Mouse (Mus musculus): ENCODE results near the gene Pgp.

Pgp gene

DNA sequence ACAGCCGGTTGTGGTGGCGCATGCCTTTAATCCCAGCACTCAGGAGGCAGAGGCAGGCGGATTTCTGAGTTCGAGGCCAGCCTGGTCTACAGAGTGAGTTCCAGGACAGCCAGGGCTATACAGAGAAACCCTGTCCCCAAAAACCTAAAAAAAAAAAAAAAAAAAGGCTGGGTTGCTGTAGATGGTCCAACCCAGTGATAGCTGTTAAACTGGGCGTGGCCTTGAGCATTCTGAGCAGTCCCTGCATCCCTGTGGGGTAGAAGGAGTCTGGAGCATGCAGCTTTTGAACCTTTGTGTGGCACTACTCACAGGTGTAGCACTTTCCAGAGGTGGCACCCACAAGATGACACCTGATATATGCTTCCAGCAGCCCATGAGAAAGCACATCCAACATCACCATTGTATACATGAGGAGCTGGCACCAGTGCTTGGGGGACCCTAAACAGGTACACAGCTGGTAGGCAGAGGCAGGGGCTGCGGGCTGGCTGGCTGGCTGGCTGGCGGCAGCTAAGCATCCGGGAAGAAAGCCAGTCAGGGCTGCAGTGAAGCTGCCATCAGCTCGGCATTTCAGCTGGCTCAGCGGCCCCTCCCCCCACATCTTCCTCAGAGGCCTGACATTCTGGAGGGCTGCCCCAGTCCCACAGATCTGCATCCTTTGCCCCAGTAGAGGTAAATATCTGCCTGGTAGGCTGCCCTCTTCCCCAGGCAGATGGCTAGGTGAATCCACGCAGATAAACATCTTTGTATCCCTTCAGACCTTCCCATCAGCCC lies 15.1 kb downstream of the Pgp start:
- peak in 1 of 2 experiments; percentile 61 for DNase-seq

DNA sequence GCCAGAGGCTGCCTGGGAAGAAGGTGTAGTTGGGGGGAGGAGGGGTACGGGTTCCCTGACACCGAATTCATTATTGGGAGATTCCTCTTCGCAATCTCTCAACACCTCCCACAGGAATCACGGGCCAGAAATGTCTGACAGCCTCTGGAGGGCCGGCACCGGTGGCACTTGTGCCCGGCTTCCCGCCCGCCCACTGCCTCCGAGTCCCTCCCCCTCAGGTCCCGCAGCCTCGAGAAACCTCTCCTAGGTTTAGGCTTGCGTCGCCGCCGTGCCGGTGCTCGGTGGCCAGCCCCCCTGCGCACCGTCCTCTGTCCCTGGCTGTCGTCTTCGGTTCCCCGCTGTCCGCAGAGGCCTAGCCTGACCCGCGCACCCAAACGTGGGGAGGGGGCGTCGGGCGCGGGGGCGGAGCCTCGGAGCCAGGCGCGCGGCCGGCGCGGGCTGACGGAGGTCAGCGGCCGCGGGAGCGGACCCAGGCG lies 18.0 kb downstream of the Pgp start, which contains the start of gene Caskin1:
TSS of gene Caskin1 (plus strand) at position 416 of the 476 bp plus-strand sequence.
- peak; percentile 81 to 83 for DNase-seq

DNA sequence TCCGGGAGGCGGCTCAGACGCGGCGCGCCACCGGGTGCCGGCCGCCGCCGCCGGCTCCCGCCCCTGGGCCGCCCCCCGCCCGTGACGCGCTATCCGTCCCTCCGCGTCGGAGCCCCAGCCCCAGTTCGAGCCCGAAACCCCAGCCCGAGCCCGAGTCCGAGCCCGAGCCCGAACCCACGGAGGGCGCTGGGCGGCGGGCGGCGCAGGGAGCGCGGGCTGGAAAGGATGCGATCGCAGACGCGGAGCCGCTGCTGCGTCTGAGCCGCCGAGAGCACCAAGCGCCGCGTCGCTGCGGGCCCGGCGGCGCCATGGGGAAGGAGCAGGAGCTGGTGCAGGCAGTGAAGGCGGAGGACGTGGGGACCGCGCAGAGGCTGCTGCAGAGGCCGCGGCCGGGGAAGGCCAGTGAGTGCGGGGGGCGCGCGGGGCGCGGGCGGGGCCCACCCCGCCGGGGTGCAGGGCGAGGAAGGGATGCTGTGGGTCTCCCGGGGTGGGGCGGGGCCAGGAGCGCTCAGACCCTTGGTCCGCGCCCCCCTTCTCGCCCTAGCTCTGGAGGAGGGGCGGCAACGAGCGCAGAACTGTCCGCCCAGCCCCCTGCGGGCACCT lies 18.6 kb downstream of the Pgp start:
- DNase-seq, result peak; percentile 71 to 74

DNA sequence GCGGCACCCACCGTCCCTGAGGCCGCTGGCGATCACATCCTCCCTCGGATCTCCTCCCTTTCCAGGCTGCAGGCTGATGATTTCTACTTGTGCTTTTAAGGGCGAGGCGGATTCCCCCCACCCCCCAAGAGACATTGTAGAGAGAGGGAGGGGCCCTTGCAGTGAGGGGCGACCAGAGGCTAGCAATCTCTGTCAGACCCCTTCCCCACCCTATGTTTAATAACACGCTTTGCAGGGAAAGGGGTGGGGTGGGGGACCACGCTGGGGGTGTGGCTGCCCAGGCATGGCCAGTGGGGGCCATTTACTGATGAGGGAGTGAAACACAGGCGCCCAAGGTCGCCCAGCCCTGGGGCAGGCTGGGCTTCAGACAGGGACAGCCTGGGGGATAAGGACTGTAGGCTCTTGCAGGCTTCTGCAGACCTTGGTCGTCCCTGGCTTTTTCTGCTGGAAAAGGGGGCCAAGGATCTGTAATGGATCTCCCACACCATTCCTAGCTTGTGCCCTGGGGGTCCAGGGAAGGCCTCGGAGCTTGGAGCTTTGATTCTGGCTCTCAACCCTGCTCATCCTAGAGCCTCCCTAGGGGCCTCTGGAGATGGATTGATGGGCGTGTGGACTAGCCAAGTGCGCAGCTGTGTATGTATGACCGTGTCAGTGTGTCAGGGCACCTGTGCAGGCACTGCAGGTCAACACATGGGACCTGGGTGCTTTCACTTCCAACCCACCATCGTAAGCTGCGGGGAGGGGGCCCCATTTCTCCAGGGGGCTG lies 19.3 kb downstream of the Pgp start:
- DNase-seq, result peak; percentile 29 to 41

DNA sequence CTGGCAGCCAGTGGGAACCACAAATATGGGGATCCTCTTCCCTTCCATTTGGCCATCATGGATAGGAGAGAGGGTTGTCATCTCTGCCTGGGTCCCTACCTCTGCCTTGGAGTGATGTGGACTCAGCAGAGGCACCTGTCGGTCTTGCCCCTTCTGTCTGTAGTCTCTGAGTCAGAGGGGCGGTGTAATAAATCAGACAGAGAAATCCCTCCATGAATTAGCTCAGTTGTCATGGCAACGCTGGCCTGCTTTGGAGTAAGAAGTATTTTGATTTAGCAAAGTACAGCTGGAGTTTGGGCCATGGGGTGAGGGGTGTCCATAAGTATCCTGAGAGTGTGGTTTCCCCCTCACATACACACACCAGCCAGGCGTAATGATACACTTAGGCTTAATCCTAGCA lies 20.2 kb downstream of the Pgp start:
- peak in 1 of 2 experiments; percentile 6 for DNase-seq

DNA sequence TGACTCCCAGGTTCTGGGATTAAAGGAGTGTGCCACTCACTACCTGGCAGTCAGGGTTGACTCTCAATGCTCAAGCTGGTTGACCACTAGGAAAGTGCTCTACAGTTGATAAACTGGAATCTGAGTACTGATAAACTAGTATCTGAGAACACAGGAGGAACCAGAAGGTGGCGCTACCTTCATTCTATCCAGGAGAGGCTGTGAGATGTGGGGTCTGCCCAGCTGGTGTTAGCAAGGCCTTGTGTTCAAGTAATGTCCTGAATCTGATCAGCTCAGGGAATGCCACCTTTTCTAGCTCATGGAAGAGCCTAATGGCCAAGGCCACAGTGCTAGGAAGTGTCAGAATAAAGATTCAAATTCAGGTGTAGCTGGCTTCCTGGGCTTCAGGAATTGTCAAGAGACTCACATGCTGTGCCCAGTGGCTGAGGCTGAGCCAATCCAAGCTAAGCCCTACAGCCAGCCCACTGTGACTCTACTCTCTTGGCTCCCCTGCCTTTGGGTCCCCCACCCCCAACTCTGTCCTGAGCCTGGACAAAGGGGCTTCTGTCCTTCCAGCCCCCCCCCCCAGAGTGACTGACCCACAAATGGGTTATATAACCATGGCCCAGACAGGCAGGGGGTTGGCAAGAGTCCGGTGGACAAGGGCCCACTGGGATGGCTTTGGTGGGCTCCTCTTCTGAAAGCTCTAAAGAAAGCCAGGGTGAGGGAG lies 24.6 kb downstream of the Pgp start:
- peak; percentile 62 to 79 for DNase-seq

DNA sequence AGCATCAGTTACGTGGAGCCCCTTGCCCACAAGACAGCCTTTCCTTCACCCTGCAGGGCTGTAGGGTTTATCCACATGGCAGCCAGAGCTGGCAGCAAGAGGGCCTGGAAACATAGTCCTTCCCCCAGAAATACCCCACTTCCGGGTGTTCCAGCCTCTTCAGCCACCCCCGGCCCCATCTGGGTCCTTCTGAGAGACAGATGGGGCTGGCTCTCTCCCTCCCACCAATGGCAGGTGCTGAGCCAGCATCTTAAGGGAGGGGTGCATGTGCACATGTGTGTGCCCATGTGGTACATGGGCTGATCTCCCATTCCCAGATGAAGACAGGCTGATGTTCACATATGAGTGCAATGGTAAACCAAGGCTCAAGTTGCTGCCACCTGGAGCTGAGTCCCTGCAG lies 25.3 kb downstream of the Pgp start:
- peak in 1 of 2 experiments; percentile 19 for DNase-seq

DNA sequence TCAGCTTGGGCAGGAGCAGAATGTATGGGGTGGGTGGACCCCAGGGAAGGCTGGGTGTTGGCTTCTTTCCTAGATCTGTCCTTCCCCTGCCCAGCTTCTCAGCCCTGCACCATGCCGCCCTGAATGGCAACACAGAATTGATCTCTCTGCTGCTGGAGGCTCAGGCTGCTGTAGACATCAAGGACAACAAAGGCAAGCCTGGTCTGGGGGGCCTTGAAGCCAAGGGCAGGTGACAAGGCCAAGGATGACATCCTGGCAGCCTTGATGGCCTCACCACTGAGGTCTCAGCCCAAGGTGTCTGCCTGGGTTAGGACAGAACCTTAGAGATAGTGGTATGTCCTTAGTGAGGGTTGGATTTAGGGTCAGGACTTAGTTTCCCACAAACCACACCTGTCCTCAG lies 25.8 kb downstream of the Pgp start:
- DNase-seq, result no peak

DNA sequence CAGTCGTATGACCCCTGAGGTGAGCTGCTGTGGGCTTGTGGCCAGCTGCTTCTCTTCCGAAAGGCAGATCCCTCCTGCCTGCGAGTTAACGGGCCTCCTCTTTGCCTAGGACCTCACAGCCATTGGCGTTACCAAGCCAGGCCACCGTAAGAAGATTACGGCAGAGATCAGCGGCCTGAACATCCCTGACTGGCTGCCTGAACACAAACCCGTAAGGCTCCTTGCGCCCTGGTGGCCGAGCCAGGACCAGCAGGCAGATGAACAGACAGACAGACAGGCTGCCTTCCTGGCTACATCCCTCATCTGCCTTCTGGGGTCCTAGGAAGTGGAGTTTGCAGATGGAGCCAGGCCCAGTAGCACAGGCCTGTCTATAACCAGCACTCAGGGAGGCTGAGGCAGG lies 32.0 kb downstream of the Pgp start:
- no peak for DNase-seq

DNA sequence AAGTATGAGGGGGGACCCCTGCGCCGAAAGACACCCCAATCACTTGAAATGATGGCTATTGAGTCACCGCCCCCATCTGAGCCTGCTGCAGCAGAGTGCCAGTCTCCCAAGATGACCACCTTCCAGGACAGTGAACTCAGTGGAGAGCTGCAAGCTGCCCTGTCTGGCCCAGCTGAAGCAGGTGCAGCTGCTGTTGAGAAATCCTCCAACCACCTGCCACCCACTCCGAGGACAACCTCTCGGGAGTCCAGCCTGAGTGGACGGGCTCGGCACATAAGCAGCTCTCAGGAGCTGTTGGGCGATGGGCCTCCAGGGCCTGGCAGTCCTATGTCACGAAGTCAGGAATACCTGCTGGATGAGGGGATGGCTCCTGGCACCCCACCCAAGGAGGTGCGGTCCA lies 33.9 kb downstream of the Pgp start:
- no peak for DNase-seq

DNA sequence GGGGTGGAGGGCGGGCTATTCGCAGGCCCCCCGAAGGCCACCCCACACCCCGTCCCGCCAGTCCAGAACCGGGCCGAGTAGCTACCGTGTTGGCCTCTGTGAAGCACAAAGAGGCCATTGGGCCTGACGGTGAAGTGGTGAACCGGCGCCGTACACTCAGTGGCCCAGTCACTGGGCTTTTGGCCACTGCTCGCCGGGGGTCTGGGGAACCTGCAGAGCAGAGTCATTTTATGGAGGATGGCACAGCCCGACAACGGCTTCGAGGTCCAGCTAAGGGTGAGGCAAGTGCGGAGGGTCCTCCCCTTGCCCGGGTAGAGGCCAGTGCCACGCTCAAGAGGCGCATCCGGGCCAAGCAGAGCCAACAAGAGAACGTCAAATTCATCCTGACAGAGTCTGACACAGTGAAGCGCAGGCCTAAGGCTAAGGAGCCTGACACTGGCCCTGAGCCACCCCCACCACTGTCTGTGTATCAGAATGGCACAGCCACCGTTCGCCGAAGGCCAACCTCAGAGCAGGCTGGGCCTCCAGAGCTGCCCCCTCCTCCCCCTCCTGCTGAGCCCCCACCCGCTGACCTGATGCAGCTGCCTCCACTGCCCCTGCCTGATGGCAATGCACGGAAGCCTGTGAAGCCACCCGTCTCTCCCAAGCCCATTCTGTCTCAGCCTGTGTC lies 35.2 kb downstream of the Pgp start:
- peak; percentile 45 to 53 for DNase-seq

DNA sequence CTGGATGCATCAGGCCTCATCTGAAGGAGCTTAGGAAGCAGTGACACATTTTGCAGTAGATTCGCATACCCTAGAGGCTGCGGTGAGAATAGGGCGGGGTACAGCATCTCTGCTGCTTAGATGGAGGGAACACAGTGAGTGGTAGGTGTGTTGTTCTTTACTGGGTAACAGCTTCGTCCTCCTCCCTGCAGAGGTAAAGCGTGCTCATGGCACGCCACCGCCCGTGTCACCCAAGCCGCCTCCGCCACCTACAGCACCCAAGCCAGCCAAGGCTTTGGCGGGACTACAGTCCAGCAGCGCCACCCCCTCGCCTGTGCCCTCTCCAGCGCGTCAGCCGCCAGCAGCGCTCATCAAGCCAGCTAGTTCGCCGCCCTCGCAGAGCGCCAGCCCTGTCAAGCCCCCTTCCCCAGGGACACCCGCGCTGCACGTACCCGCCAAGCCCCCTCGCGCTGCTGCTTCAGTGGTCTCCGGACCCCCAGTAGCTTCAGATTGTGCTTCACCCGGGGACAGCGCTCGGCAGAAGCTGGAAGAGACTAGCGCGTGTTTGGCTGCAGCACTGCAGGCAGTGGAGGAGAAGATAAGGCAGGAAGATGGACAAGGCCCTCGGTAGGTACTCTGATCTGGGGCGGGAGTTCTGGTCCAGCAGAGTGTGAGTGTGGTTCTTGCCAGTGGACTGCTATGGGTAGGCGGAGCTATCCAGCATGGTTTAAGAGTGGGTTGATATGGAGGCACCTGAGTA lies 36.3 kb downstream of the Pgp start:
- DNase-seq, result peak; percentile 65 to 74

DNA sequence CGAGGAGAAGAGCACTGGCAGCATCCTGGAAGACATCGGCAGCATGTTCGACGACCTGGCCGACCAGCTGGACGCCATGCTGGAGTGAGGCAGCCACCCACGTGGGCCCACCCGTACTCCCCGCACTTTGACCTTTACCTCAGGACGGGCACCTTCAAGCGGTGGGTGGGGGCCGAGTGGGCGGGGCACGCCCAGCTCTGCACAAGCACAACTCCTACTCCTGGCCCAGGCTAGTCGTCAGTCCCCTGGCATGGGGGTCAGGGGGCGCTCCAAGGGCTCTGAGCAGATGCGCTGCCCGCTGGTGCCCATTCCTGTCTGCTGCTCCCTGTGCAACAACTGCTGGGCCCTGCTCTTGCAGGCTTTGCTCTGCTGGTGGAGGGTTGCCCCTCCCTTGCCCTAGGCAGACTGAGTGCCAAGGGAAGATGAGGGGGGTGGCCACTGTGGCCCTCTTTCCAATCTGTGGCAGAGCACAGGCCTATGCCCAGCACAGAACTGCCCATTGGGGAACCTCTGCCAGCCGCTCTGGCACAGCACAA lies 37.0 kb downstream of the Pgp start:
- peak in 1 of 2 experiments; percentile 49 for DNase-seq

DNA sequence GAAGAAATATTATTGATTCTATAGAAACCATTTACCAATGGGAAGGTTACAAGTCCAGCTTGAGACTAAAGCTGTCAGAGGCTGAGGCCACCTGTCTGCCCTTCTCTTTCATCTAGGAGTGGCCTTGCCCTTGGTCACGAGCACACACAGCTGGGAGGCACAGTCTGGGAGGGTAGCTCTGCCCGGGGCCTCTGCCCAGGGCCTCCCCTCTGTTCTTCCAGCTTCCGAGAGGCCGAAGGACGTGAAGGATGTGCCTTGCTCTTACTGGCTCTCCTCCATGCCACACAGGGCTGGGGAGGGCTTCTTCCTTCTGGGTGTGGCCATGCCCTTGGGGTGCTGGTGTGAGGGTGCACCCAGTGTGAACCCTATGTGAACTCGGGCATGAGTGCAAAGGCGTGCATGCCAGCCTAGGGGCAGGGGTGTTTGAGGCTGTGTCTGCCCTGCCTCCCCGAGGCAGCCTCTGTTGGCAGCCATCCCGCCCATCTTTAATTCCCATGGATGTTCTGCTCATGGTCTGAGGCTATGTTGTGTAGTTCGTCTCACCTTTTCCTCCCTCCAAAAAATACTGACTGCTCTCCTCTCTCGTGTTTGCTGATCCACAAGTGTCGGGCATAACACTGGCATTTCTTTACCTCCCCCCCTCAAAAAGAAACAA lies 37.7 kb downstream of the Pgp start:
- peak in 1 of 2 experiments; percentile 45 for DNase-seq

DNA sequence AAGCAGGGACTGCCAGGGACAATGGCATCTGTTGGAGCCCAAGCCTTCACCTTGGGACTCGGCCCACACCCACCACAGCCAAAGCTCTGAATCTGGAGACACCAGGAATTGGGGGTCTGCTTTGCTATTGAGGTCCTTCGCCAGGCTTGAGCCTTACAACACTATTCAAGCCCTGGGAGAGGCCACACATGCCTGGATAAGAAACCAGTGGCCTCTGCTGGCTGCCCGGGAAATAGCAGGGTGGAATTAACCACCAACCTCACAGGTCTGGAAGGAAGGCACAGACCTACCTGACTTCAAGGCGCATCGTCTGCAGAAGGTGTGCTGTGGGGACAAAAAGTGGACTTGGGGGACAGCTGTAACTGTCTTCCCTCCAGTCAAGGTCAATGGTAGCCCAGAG lies 43.4 kb downstream of the Pgp start:
- peak; percentile 79 to 84 for DNase-seq

DNA sequence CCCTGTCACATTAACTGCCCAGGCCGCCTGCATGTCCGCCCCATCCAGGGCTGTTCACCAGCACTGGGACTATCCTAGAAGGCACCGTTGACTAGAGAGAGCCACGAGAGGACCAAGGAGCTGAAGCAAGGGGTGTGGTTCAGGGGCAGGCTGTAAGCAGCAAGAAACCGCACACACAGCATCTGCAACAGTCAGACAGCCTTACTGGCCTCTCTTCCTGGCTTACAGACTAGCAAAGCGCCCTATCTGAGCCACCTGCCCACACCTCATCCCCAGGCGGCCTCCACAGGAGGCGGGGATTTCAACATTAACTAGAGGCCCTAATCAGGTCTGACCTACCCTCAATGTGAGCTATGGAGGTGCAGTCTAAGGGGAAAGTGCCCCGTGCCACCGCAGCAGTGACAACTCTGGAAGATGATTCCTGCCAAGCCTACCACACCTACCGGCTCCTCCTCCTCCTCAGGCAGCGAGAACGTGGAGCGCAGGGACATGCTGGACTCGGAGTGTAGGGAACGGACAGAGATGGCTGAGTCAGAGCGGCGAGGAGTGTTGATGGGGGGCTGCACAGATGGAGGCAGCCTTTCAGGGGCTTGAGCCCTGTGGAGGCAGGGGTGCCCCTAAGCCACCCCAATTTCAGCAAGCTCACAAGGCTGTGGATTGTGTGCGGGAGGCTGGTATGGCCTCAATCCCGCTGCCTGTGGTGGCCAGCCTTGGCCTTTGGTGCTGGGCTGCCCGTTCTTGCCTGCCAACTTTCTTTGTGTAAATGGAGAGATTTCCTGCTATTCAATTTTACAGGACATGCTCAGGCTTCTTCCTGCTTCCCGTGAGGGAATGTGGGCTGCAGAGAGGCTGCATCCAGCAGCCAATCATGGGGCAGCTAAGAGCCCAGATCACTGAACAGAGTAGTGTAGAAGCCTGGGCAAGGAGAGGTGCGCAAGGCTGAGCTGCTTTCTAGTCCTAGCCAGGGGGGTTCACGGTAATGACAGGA lies 44.4 kb downstream of the Pgp start:
- DNase-seq, result no peak

DNA sequence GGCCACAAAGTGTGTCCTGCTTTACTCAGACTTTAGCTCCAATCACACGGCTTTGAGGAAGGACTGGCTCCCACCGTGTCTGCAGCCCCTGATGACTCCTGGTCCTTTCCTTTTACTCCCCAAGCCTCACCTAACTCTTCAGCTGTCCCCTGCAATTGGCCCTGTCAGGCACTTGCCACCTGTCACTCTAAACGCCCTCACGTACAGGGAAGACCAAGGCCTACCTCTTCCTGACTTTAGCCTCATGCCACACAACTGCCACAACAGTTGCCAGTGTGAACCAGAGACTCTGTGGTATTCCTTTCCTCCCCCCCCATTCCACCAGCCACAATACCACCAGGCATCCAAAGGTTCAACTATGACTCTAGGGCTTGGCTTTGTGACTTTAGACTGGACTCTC lies 50.3 kb downstream of the Pgp start:
- DNase-seq, result no peak

All from cerebellum, postnatal 25 days (tissue).